ENCODE assay signal across 29 mouse cellular contexts in genomic region chr7:75063816-75064215, GRCm38 (mm10).
DNase-seq lines count a peak whose midpoint lies in the region; ATAC-seq lines count a peak whose summit lies in the region.
"Had no signal": no experiment of that assay in that cellular context is flagged by ENCODE, and none has a peak within 500 bp of the region (broad histone marks: within the 10 kb centered on the region; RNA-seq: fewer than 3 reads in every experiment).

No protein-coding gene starts in this region.

- no peaks in the 10 kb centered on the region for H3K9me3 ChIP-seq in forebrain, embryonic 10.5 days
- H3K9me3 ChIP-seq: embryonic facial prominence, embryonic 10.5 days; embryonic facial prominence, embryonic 13.5 days; forebrain, embryonic 13.5 days; G1E; heart, embryonic 12.5 days; heart, embryonic 15.5 days; hindbrain, embryonic 10.5 days; hindbrain, embryonic 13.5 days had no signal

- no peak overlapping the region for H3K4me3 ChIP-seq in forebrain, embryonic 10.5 days
- H3K4me3 ChIP-seq: embryonic facial prominence, embryonic 10.5 days; embryonic facial prominence, embryonic 13.5 days; erythroblast, embryonic 14.5 days; forebrain, embryonic 13.5 days; heart, embryonic 12.5 days; heart, embryonic 15.5 days; hindbrain, embryonic 10.5 days; hindbrain, embryonic 13.5 days had no signal

- no peaks in the 10 kb centered on the region for H3K4me1 ChIP-seq in forebrain, embryonic 10.5 days
- H3K4me1 ChIP-seq: embryonic facial prominence, embryonic 10.5 days; embryonic facial prominence, embryonic 13.5 days; forebrain, embryonic 13.5 days; heart, embryonic 12.5 days; heart, embryonic 15.5 days; hindbrain, embryonic 10.5 days; hindbrain, embryonic 13.5 days had no signal

- 62% methylated on average over 2 of the region's 2 CpGs for whole genome bisulfite sequencing in forebrain, embryonic 10.5 days

- no peak for DNase-seq in frontal cortex, postnatal 25 days (ENCODE audit: low spot score in 2 of 2)
- DNase-seq in layer of hippocampus, adult 8-10 months (ENCODE audit: low spot score in 2 of 2), result peak; percentile 9 to 38
- DNase-seq in layer of hippocampus, postnatal 14 days (ENCODE audit: low spot score in 2 of 2), result no peak
- peak; percentile 29 for DNase-seq in retina, postnatal 1 day
- DNase-seq in retina, embryonic 14.5 days (ENCODE audit: low spot score), result no peak
- DNase-seq in brain, adult 2 months (ENCODE audit: low read depth, low spot score), result peak; percentile 88
- no peak for DNase-seq in forebrain, embryonic 10.5 days (ENCODE audit: extremely low spot score, low spot score)
- DNase-seq: adrenal gland, adult 8-10 months; adrenal gland, postnatal 25 days; B cell, adult 2 months; cerebellum, postnatal 10 days; cerebellum, postnatal 36 days; embryo, embryonic 11 days; gastrocnemius, postnatal 25 days; heart, adult 18-20 months; heart, postnatal 10 days; heart, postnatal 36 days had no signal

- H3K27ac ChIP-seq in forebrain, embryonic 10.5 days, result no peak overlapping the region
- H3K27ac ChIP-seq: embryonic facial prominence, embryonic 10.5 days; embryonic facial prominence, embryonic 13.5 days; forebrain, embryonic 13.5 days; heart, embryonic 15.5 days; hindbrain, embryonic 10.5 days; hindbrain, embryonic 13.5 days had no signal

- peak; percentile 89 for ATAC-seq in frontal cortex, adult (ENCODE audit: low TSS enrichment)
- ATAC-seq: forebrain, embryonic 13.5 days; forebrain, embryonic 16.5 days; hindbrain, embryonic 16.5 days had no signal

- no peaks in the 10 kb centered on the region for H3K27me3 ChIP-seq in forebrain, embryonic 10.5 days (ENCODE audit: poor library complexity, severe bottlenecking)
- H3K27me3 ChIP-seq: embryonic facial prominence, embryonic 13.5 days; forebrain, embryonic 13.5 days; heart, embryonic 12.5 days; heart, embryonic 15.5 days; hindbrain, embryonic 13.5 days had no signal

- no peaks in the 10 kb centered on the region for H3K36me3 ChIP-seq in forebrain, embryonic 10.5 days (replicated peaks)
- H3K36me3 ChIP-seq: embryonic facial prominence, embryonic 10.5 days; embryonic facial prominence, embryonic 13.5 days; G1E; heart, embryonic 12.5 days; heart, embryonic 15.5 days; hindbrain, embryonic 10.5 days; hindbrain, embryonic 13.5 days had no signal

Comparison
In these comparisons a context has a peak if more than half of its experiments do, and no peak if none do; other contexts are left out.
1. DNase-seq: peak in layer of hippocampus, adult 8-10 months (2 of 2), retina, postnatal 1 day (single experiment) and brain, adult 2 months (single experiment); none in frontal cortex, postnatal 25 days (0 of 2), layer of hippocampus, postnatal 14 days (0 of 2), retina, embryonic 14.5 days (single experiment) and forebrain, embryonic 10.5 days (single experiment).